Mouse (Mus musculus) adrenal gland, adult 2 months (tissue): ENCODE measurements at regions not wholly inside any gene's neighbourhood (a gene's known extent, or its start where the extent isn't known, plus 50 kb on each side); places are given as distances from the start of the nearest gene placed in this dataset.
A peak's percentile ranks its signal among the peaks of the same experiment; 100 is the strongest.
"Not testable (repeated sequence)": the region's sequence is repeated elsewhere in the genome, so short reads cannot be mapped to it uniquely, and the experiment has no call there.

Source experiments
- DNase-seq: peaks from one replicate; pipeline ENCODE4 v3.0.0; 2021

GRCm38 (mm10) chr13:19300320-19301011, 95.1 kb downstream of the Stard3nl start:
- DNase-seq, result not testable (repeated sequence)

GRCm38 (mm10) chr13:19296325-19296724, 99.3 kb downstream of the Stard3nl start:
- no peak for DNase-seq

- no peak for DNase-seq
Observed at GRCm38 (mm10) chr13:19293041-19293440, 102.6 kb downstream of the Stard3nl start.

GRCm38 (mm10) chr13:19283161-19283560, 112.4 kb downstream of the Stard3nl start:
- no peak for DNase-seq

- DNase-seq, result not testable (repeated sequence)
Observed at GRCm38 (mm10) chr13:19272548-19273295, 122.9 kb downstream of the Stard3nl start.

GRCm38 (mm10) chr13:19264996-19265395, 130.6 kb downstream of the Stard3nl start:
- not testable (repeated sequence) for DNase-seq

GRCm38 (mm10) chr13:19246558-19246957, 149.0 kb downstream of the Stard3nl start:
- DNase-seq, result not testable (repeated sequence)

- not testable (repeated sequence) for DNase-seq
Observed at GRCm38 (mm10) chr13:19242580-19242979, 153.0 kb downstream of the Stard3nl start.

- peak; percentile 21 for DNase-seq
Observed at GRCm38 (mm10) chr13:19236340-19236739, 159.3 kb downstream of the Stard3nl start.

GRCm38 (mm10) chr13:19234700-19235374, 160.8 kb downstream of the Stard3nl start:
- no peak for DNase-seq

- DNase-seq, result not testable (repeated sequence)
Observed at GRCm38 (mm10) chr13:19220004-19220403, 175.6 kb downstream of the Stard3nl start.

GRCm38 (mm10) chr13:19219383-19219991, 176.1 kb downstream of the Stard3nl start:
- not testable (repeated sequence) for DNase-seq

GRCm38 (mm10) chr13:19204669-19205068, 190.9 kb downstream of the Stard3nl start:
- no peak for DNase-seq

GRCm38 (mm10) chr13:19202320-19202719, 193.3 kb downstream of the Stard3nl start:
- DNase-seq, result not testable (repeated sequence)
